Mouse (Mus musculus) cerebellum, adult 11 months (tissue): ENCODE data around the gene Fndc3b.

ENCODE experiments used
- DNase-seq: peaks from one replicate; pipeline ENCODE4 v3.0.0; 2022

The Fndc3b gene

GRCm38 (mm10) chr3:27663221-27663620 is 47.9 kb downstream of the Fndc3b start:
- no peak for DNase-seq

GRCm38 (mm10) chr3:27658198-27658763 is 52.8 kb downstream of the Fndc3b start:
- DNase-seq: no peak

GRCm38 (mm10) chr3:27656764-27657390 is 54.2 kb downstream of the Fndc3b start:
- DNase-seq: no peak

- DNase-seq: no peak
Observed at GRCm38 (mm10) chr3:27655673-27656072, 55.4 kb downstream of the Fndc3b start.

GRCm38 (mm10) chr3:27655042-27655441 is 56.1 kb downstream of the Fndc3b start:
- DNase-seq: no peak

- DNase-seq: no peak
Observed at GRCm38 (mm10) chr3:27652451-27653011, 58.6 kb downstream of the Fndc3b start.

- no peak for DNase-seq
Observed at GRCm38 (mm10) chr3:27651731-27652130, 59.4 kb downstream of the Fndc3b start.

- DNase-seq: no peak
Observed at GRCm38 (mm10) chr3:27650083-27650482, 61.0 kb downstream of the Fndc3b start.

GRCm38 (mm10) chr3:27649316-27649715 is 61.8 kb downstream of the Fndc3b start:
- DNase-seq: no peak

GRCm38 (mm10) chr3:27642381-27642780 is 68.7 kb downstream of the Fndc3b start:
- no peak for DNase-seq

- DNase-seq: no peak
Observed at GRCm38 (mm10) chr3:27639701-27640100, 71.4 kb downstream of the Fndc3b start.

GRCm38 (mm10) chr3:27637046-27637661 is 74.0 kb downstream of the Fndc3b start:
- no peak for DNase-seq

- DNase-seq: no peak
Observed at GRCm38 (mm10) chr3:27635776-27636175, 75.3 kb downstream of the Fndc3b start.

GRCm38 (mm10) chr3:27632880-27633279 is 78.2 kb downstream of the Fndc3b start:
- no peak for DNase-seq

GRCm38 (mm10) chr3:27631112-27631511 is 80.0 kb downstream of the Fndc3b start:
- no peak for DNase-seq

- DNase-seq: no peak
Observed at GRCm38 (mm10) chr3:27629716-27630115, 81.4 kb downstream of the Fndc3b start.

- DNase-seq: no peak
Observed at GRCm38 (mm10) chr3:27626301-27626700, 84.8 kb downstream of the Fndc3b start.

GRCm38 (mm10) chr3:27625592-27625985 is 85.5 kb downstream of the Fndc3b start:
- DNase-seq: no peak

- no peak for DNase-seq
Observed at GRCm38 (mm10) chr3:27624974-27625591, 86.0 kb downstream of the Fndc3b start.

GRCm38 (mm10) chr3:27622451-27622850 is 88.7 kb downstream of the Fndc3b start:
- DNase-seq: no peak

- no peak for DNase-seq
Observed at GRCm38 (mm10) chr3:27621176-27621575, 89.9 kb downstream of the Fndc3b start.

GRCm38 (mm10) chr3:27617733-27618132 is 93.4 kb downstream of the Fndc3b start:
- no peak for DNase-seq

GRCm38 (mm10) chr3:27617237-27617499 is 93.9 kb downstream of the Fndc3b start:
- no peak for DNase-seq
